Mouse (Mus musculus): ENCODE measurements around the gene Cc2d1a. TPM values are rescaled to one million over a fixed set of nuclear protein-coding genes. Genes with fewer than 3 reads are reported as not detected.
A peak's percentile ranks its signal among the peaks of the same experiment; 100 is the strongest.

Gene Cc2d1a
- 11.9 and 18.7 TPM in 2 replicates for polyA plus RNA-seq (2015; fragmentation: Nextera tagmentation; extraction: Ambion mirVana)

DNA sequence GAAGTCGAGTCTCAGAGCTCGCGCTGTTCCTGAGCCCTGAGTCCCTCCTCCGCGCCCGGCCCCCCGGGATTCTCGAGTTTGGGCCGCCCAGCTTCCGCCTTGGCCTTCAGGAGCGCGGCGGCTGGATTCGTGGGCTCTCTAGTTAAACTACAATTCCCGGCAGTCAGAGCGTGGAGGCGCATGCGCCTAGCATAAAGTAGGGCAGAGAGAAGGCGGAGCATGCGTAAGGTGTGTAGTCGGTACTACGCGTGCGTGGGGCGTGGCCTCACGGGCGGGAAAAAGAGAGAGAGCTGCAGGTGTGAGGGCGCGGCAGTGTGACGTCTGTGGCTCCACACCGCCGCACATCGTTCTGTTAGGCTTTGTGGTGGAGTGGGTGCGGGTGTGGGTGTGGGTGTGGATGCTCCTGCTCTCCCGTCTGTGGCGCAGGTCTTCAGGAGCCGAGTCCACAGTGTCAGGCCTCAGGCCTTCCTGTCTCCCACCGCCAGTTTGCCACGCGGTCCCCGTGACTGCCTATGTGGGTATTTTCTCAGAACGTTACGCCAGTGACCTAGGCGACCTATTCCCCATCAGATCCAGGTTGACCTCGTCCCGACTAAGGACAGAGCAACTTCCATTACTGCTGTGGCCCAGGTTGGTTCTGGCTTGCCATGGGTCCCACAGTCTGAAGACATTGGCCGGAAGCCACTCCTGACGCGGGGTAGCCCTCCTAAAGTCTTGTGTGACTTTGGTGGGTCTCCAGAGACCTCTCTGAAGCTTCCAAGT is at the start of gene Cc2d1a, which contains the start of gene 4930432K21Rik:
Gene Cc2d1a, minus strand, starts transcription at position 168 of the 762 bp plus-strand sequence.
Gene 4930432K21Rik, plus strand, starts transcription at position 257 of the 762 bp plus-strand sequence.
- Histone ChIP-seq H3K27ac (peak within 1 kb of the TSS; percentile 41; the same call in 1 of the 2 replicates), H3K9me3 (replicated peaks) (no peaks in the 10 kb centered on the region), H3K9ac (peak within 1 kb of the TSS; percentile 86), H3K4me2 (peak within 1 kb of the TSS; percentile 92), H3K4me3 (peak within 1 kb of the TSS; percentile 81), H3K4me1 (replicated peaks) (peaks cover 22% of the 10 kb centered on the region), H3K27me3 (no peaks in the 10 kb centered on the region), H3K36me3 (peaks cover 12% of the 10 kb centered on the region)
- ATAC-seq (replicated peaks; ENCODE audit: insufficient number of reproducible peaks, insufficient read depth, low FRiP score, low read depth), result peak; percentile 92
- 12% methylated on average over 49 of the region's 49 CpGs for WGBS

DNA sequence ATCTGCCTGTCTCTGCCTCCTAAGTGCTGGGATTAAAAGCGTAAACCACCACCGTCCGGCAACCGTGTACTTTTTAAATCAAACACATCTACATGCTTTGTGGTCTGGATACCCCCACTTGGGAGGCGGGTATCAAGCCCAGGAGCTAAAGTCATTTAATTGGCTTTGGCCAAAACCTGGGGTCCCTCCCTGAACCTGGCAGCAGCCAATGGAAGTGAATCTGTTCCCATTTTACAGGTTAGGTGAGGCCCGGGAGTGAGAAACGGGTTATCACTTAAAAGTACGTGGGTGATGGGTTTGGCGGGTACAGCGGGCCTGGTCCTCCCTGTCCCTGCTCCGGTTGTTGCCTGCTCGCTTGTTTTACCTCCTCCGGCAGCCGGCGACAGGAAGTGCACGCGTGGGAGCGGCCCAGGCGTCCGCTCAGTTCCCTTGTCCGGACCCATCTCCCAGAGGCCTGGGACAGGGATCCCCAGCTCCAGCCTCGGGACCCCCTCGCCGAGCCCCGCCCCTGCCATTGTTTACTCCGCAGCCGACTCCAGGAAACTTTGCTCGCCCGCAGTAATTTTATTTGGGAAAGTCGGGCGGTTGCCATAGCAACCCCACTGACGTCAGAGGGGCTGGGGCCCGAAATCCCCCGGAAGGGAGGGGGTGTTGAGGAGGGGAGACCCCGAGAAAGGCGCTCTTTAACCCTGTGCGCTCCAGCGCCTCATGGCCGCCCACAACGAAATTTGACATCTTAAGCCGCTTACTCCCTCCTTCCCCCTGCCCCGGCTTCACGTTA is 49.6 kb upstream of the Cc2d1a start:
- H3K4me2 ChIP-seq, result peak overlapping the region; percentile 81
- peak; percentile 29 for ATAC-seq (replicated peaks; ENCODE audit: insufficient number of reproducible peaks, insufficient read depth, low FRiP score, low read depth)
- H3K27me3 ChIP-seq, result no peaks in the 10 kb centered on the region
- H3K36me3 ChIP-seq, result no peaks in the 10 kb centered on the region
- H3K9me3 ChIP-seq (replicated peaks), result no peaks in the 10 kb centered on the region
- peak overlapping the region; percentile 55 for H3K4me3 ChIP-seq
- H3K4me1 ChIP-seq (replicated peaks), result peaks cover 53% of the 10 kb centered on the region
- peak overlapping the region; percentile 97 for H3K27ac ChIP-seq
- H3K9ac ChIP-seq, result peak overlapping the region; percentile 60
- WGBS, result 4% methylated on average over 42 of the region's 43 CpGs

DNA sequence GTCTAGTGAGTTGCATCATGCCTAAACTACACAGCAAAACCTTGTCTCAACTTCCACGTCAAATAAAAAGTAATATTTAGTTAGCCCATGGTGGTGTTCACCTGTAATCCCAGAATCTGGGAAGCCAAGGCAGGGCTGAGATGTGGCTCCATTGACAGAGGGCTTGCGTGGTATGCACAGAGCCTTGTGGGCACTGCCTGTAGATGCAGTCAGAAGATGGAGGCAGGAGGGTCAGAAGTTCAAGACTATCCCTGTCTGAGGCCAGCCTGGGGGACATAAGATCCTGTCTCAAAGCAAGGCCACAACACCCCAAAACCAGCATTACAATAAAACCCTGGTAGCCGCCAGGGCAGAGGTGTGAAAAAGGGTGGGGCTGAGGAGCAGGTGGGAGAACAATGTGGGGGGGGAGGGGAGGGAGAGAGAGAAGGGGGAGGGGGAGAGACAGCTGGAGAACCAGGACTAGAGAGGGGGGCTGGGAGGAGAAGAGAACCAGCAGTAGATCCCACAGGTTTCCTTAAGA is 46.5 kb upstream of the Cc2d1a start:
- H3K4me2 ChIP-seq, result no peak overlapping the region
- no peak overlapping the region for H3K4me3 ChIP-seq
- H3K27ac ChIP-seq, result no peak overlapping the region
- H3K4me1 ChIP-seq (replicated peaks), result peaks cover 38% of the 10 kb centered on the region
- H3K27me3 ChIP-seq, result no peaks in the 10 kb centered on the region
- H3K9ac ChIP-seq, result no peak overlapping the region
- H3K9me3 ChIP-seq (replicated peaks), result no peaks in the 10 kb centered on the region
- 76% methylated on average over 3 of the region's 3 CpGs for WGBS
- no peaks in the 10 kb centered on the region for H3K36me3 ChIP-seq
- ATAC-seq (replicated peaks; ENCODE audit: insufficient number of reproducible peaks, insufficient read depth, low FRiP score, low read depth), result no peak

DNA sequence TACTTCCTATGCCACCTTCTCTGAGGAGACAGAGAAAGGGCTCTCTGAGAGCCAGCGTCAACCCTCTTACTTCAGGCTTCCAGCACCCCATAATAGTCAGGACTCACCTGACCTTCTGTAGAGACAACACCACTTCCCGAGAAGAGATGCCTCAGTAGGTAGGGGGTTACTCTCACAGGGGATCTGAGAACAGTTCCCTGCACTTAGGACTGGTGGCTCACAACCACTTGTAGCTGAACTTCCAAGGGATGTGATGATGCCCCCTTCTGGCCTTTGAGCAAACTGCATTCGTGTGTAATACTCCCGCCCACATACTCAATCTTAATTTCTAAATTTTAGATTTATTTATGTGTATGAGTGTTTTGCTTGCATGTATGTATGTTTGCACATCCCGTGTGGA is 45.8 kb upstream of the Cc2d1a start:
- no peaks in the 10 kb centered on the region for H3K27me3 ChIP-seq
- WGBS, result 84% methylated on average over 5 of the region's 5 CpGs
- H3K4me1 ChIP-seq (replicated peaks), result peaks cover 31% of the 10 kb centered on the region
- H3K9ac ChIP-seq, result no peak overlapping the region
- H3K36me3 ChIP-seq, result no peaks in the 10 kb centered on the region
- H3K4me3 ChIP-seq, result no peak overlapping the region
- no peak overlapping the region for H3K27ac ChIP-seq
- ATAC-seq (replicated peaks; ENCODE audit: insufficient number of reproducible peaks, insufficient read depth, low FRiP score, low read depth), result no peak
- H3K4me2 ChIP-seq, result no peak overlapping the region
- H3K9me3 ChIP-seq (replicated peaks), result no peaks in the 10 kb centered on the region

DNA sequence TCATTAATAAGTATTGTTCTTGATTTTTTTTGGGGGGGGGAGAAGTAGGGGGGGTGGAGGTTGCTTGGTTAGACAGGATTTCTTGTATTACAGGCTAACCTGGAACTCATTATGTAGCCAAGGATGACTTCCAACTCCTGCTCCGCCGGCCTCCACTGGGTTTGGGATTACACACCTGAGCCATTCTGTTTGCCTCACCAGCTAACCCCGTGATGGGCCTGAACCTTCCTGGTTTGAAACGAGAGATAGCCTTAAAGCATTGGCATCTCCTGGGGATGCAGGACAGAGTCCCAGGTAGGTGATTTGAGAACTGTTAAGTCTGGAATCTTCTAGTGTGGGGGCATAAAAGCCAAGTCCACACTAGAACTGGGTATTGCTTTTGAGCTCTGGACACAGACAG is 45.4 kb upstream of the Cc2d1a start:
- Histone ChIP-seq H3K9me3 (replicated peaks) (no peaks in the 10 kb centered on the region), H3K4me3 (no peak overlapping the region), H3K9ac (no peak overlapping the region), H3K27ac (peak overlapping the region; percentile 88), H3K4me1 (replicated peaks) (peaks cover 27% of the 10 kb centered on the region), H3K36me3 (no peaks in the 10 kb centered on the region), H3K4me2 (no peak overlapping the region), H3K27me3 (no peaks in the 10 kb centered on the region)
- 82% methylated on average over 4 of the region's 4 CpGs for WGBS
- no peak for ATAC-seq (replicated peaks; ENCODE audit: insufficient number of reproducible peaks, insufficient read depth, low FRiP score, low read depth)

DNA sequence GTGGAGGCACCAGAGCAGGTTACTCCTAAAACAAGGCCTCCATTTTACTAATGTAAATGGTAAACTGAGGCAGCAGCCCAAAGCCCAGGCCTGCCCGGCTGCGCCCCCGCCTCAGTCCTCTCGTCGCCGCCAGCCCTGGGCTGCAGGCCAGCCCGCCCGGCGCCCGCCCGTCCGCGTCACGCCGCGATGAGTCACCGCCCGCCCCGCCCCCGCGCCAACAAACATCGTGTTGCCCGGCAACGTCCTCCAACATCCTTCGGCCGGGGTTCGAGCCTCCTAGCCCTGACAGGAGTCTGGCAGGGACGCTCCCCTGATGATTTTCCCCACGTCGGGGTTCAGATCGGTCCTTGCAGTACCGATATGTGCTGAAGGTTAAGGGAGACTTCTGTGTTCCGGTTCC is 44.8 kb upstream of the Cc2d1a start:
- peak; percentile 74 for ATAC-seq (replicated peaks; ENCODE audit: insufficient number of reproducible peaks, insufficient read depth, low FRiP score, low read depth)
- no peaks in the 10 kb centered on the region for H3K27me3 ChIP-seq
- H3K27ac ChIP-seq, result peak overlapping the region; percentile 88
- H3K4me3 ChIP-seq, result peak overlapping the region; percentile 37
- peak overlapping the region; percentile 60 for H3K4me2 ChIP-seq
- H3K4me1 ChIP-seq (replicated peaks), result peaks cover 21% of the 10 kb centered on the region
- H3K36me3 ChIP-seq, result no peaks in the 10 kb centered on the region
- peak overlapping the region; percentile 48 for H3K9ac ChIP-seq
- H3K9me3 ChIP-seq (replicated peaks), result no peaks in the 10 kb centered on the region
- WGBS, result 3% methylated on average over 33 of the region's 33 CpGs

DNA sequence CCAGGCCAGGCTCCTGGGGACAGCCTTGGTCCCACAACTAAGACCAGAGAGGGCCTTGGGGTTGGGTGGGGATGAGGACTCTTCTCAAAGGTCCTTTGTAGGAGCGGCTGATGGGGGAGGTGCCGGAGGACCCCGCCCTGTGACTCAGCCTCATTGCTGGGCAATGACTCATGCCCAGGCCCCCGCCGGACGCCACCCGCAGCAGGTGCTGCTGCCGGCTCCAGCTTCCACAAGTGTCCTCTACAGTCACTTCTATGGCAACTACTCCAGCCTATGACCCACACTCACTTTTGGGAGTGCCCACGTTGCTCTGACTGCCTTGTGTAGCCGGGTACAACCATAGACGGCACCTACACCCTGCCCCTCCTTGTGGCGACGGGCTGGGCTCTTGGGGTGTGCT is 44.3 kb upstream of the Cc2d1a start:
- H3K36me3 ChIP-seq, result no peaks in the 10 kb centered on the region
- peak overlapping the region; percentile 37 for H3K4me3 ChIP-seq
- peak; percentile 75 for ATAC-seq (replicated peaks; ENCODE audit: insufficient number of reproducible peaks, insufficient read depth, low FRiP score, low read depth)
- H3K4me2 ChIP-seq, result peak overlapping the region; percentile 60
- no peaks in the 10 kb centered on the region for H3K9me3 ChIP-seq (replicated peaks)
- H3K27me3 ChIP-seq, result no peaks in the 10 kb centered on the region
- peaks cover 19% of the 10 kb centered on the region for H3K4me1 ChIP-seq (replicated peaks)
- WGBS, result 10% methylated on average over 13 of the region's 13 CpGs
- peak overlapping the region; percentile 48 for H3K9ac ChIP-seq
- peak overlapping the region; percentile 88 for H3K27ac ChIP-seq

DNA sequence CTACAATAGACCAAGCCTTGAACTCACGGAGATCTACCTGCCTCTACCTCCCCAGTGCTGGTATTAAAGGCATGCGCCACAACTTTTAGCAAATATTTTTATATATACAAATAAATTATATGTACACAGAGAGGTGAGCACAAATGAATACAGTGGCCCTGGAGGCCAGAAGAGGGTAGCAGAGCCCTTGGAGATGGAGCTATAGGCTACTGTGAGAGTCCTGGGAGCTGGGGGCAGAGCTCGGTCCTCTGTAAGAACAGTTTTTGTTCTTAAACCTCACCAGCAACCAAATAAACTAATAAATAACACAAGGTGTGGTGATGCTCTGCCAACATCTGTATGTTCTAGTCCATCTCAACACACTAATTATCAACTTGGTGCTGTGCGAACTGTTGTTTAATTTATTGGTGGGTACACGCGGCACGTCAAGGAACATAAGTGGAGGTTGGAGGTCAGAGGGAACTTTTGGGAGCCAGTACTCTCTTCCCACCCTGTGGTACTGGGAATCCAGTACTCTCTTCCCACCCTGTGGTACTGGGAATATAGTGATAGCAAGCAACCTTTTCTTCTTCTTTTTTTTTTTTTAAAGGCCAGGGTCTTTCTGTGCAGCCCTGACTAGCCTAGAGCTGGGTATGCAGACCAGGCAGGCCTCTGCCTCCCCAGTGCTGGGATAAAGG is 42.6 kb upstream of the Cc2d1a start:
- no peak overlapping the region for H3K4me2 ChIP-seq
- ATAC-seq (replicated peaks; ENCODE audit: insufficient number of reproducible peaks, insufficient read depth, low FRiP score, low read depth), result no peak
- H3K4me3 ChIP-seq, result no peak overlapping the region
- H3K9ac ChIP-seq, result no peak overlapping the region
- WGBS, result 92% methylated on average over 7 of the region's 7 CpGs
- no peaks in the 10 kb centered on the region for H3K9me3 ChIP-seq (replicated peaks)
- H3K4me1 ChIP-seq (replicated peaks), result peaks cover 23% of the 10 kb centered on the region
- H3K27me3 ChIP-seq, result no peaks in the 10 kb centered on the region
- H3K36me3 ChIP-seq, result no peaks in the 10 kb centered on the region
- peak overlapping the region; percentile 10; the same call in 1 of the 2 replicates for H3K27ac ChIP-seq

DNA sequence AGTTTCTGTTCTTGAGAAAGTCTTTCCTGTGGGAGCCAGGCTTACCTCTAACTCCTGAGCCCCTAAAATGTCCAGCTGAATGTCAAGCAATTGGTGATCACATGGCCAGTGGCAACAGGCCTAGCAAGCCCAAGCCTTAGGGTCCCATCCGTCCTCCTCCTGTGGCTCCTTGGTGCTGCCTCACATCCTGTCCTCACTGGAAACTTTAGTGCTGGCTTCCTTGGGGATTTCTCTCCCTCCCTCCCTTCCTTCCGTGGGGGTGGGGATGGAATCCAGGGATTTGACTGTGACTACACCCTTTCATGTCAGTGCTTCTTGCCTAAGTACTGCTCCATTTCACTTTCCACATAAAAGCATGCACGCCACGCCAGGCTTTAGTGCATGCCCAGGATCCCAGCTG is 41.9 kb upstream of the Cc2d1a start:
- no peak overlapping the region for H3K9ac ChIP-seq
- no peaks in the 10 kb centered on the region for H3K9me3 ChIP-seq (replicated peaks)
- ATAC-seq (replicated peaks; ENCODE audit: insufficient number of reproducible peaks, insufficient read depth, low FRiP score, low read depth), result no peak
- no peaks in the 10 kb centered on the region for H3K36me3 ChIP-seq
- no peak overlapping the region for H3K4me2 ChIP-seq
- 61% methylated on average over 4 of the region's 4 CpGs for WGBS
- no peak overlapping the region for H3K4me3 ChIP-seq
- peak overlapping the region; percentile 10; the same call in 1 of the 2 replicates for H3K27ac ChIP-seq
- H3K27me3 ChIP-seq, result no peaks in the 10 kb centered on the region
- H3K4me1 ChIP-seq (replicated peaks), result peaks cover 26% of the 10 kb centered on the region

DNA sequence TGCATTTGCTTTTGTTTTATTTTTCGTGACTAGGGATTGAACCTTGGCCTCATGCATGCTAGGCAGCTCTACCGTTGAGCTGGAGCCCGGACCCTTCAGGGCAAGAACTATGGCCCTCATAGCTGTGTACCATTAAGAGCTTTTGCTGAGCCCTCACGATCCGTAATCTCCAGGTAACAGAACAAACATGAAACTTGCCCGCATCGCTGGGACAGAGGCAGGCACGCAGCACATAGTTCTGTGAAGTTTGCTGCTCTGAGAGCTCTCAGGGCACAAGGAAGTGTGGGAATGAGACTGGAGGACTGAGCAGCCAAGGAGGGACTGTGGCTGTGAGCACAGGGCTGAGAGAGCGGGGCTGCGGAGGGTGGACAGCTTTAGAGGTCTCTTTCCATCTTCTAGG is 40.9 kb upstream of the Cc2d1a start:
- H3K9ac ChIP-seq, result no peak overlapping the region
- no peak overlapping the region for H3K4me3 ChIP-seq
- no peak overlapping the region for H3K27ac ChIP-seq
- WGBS, result 85% methylated on average over 10 of the region's 10 CpGs
- no peaks in the 10 kb centered on the region for H3K27me3 ChIP-seq
- no peak overlapping the region for H3K4me2 ChIP-seq
- no peaks in the 10 kb centered on the region for H3K36me3 ChIP-seq
- H3K4me1 ChIP-seq (replicated peaks), result peaks cover 34% of the 10 kb centered on the region
- ATAC-seq (replicated peaks; ENCODE audit: insufficient number of reproducible peaks, insufficient read depth, low FRiP score, low read depth), result no peak
- no peaks in the 10 kb centered on the region for H3K9me3 ChIP-seq (replicated peaks)

Data from heart, embryonic 15.5 days (tissue).